Mouse (Mus musculus) cerebellum, postnatal 4 days (tissue): ENCODE measurements around the gene Cnksr1.

Experiments used
- DNase-seq, 2 experiments: peaks; one replicate each; pipeline ENCODE4 v3.0.0; 2022; ENCODE audit warnings: low spot score in 2 of 2, mixed read lengths in 1 of 2

Gene Cnksr1

GRCm38 (mm10) chr4:134252911-134253721 lies 14.9 kb upstream of the Cnksr1 start:
- DNase-seq = no peak

GRCm38 (mm10) chr4:134252131-134252910 lies 14.1 kb upstream of the Cnksr1 start:
- no peak for DNase-seq

GRCm38 (mm10) chr4:134251241-134252130 lies 13.3 kb upstream of the Cnksr1 start:
- DNase-seq = peak in 1 of 2 experiments; percentile 42

DNA sequence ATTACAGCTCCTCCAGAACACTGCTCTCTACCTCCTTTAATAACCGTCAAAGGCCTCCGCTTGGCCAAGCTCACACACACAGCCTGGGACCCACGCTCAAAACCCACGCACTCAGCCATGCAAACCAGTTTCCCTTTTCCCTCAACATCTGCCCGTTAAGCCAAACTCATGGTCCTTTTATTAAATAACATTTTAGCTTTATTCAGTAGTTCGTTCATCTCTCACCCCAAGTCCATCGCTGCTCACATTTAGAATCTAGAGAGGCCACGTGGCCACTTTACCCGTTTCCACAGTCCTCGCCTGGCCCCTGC lies 12.7 kb upstream of the Cnksr1 start:
- no peak for DNase-seq

GRCm38 (mm10) chr4:134250116-134250929 lies 12.1 kb upstream of the Cnksr1 start:
- no peak for DNase-seq

DNA sequence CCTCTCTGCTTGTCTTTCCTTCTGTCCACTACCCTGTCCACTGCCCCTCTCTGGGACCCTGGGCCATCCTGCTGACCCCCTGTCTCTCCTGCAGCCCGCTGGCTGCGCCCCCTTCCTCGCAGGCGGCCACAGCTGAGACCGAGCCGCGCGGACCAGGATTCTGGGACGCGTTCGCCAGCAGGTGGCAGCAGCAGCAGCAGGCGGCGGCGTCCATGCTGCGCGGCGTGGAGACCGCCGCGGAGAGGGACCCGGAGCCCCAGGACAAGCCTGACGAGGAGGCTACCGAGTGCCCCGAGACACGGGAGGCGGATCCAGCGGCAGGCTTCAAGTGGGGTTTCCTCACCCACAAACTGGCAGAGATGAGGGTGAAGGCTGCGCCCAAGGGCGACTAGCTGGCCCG lies 11.5 kb upstream of the Cnksr1 start:
- DNase-seq = peak; percentile 52 to 79

GRCm38 (mm10) chr4:134246719-134247258 lies 8.6 kb upstream of the Cnksr1 start, which contains the start of gene Gm30191:
Gm30191 (plus strand) TSS chr4:134246935.
- DNase-seq = peak in 1 of 2 experiments; percentile 27

DNA sequence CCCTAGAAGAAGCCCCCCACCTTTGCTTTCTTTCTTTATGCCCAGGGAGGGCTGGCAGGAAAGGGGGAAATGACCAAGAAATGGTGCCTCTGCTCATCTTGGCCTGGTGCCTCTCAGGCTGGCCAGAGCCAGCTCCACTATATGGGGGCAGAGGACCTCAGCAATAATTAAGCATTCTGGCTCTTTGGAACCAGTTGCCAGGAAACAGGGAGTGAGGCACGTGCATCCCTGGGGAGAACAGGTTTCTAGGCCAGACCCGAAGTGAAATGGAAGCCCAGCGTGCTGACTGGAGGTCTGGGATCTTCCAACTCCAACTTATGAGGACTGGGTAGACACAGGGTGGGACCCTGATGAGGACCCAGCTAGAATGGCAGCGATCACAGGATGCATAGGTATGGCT lies 8.1 kb upstream of the Cnksr1 start:
- peak in 1 of 2 experiments; percentile 30 for DNase-seq

GRCm38 (mm10) chr4:134245148-134245843 lies 7.1 kb upstream of the Cnksr1 start, which contains the start of gene Zfp593:
Zfp593 (minus strand) TSS chr4:134245592.
- DNase-seq = peak; percentile 94 to 97

- peak in 1 of 2 experiments; percentile 42 for DNase-seq
These were observed 5.5 kb upstream of the Cnksr1 start, which contains the start of gene E130218I03Rik for GRCm38 (mm10) chr4:134243516-134244250. E130218I03Rik (plus strand) TSS chr4:134243662.

GRCm38 (mm10) chr4:134238686-134239085 lies 487 bp upstream of the Cnksr1 start:
- DNase-seq = no peak

GRCm38 (mm10) chr4:134237582-134238278 lies 469 bp downstream of the Cnksr1 start:
- DNase-seq = no peak

DNA sequence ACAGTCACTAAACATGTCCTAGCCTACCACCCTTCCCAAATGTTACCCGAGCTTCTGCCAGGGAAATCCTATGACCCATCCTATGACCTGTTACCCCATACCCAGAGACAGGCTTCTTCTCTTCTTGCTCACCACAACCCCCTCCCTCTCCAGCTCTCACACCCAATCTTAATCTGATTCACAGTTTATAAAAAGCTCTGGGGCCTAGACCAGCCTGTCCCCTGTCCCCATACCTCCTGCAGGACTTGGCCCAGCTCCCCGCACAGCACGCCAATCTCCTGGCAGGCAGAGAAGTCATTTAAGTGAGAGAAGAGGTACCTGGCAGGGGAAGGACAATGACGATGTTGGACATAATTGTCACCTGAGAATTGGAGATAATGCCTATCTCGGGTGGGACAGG lies 3.3 kb downstream of the Cnksr1 start:
- DNase-seq = no peak

DNA sequence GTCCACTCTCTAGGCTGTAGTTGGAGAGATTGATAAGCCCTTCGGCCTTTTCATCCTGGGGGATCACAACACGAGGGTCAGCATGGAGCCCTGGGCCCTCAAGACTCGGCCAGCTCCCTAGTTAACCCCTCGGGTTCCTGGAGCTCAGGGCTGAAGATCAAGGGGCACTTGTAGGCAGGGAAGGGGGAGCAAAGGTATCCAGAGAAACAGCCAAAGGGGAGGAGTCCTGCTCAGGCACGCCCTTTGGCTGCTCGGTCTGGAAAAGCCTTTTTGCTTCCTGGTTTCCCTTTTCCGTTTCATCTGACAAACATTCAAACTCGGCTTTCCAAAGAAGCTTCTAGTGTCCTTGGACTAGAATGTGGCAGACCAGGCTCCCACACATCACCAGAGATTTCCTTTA lies 7.8 kb downstream of the Cnksr1 start:
- no peak for DNase-seq

- DNase-seq = no peak
These were observed 11.0 kb downstream of the Cnksr1 start, which contains the start of gene Catsper4 for GRCm38 (mm10) chr4:134227194-134227593. Catsper4 (minus strand) TSS chr4:134227383.

- DNase-seq = no peak
These were observed 15.2 kb downstream of the Cnksr1 start for GRCm38 (mm10) chr4:134222793-134223600.

GRCm38 (mm10) chr4:134206488-134207053 lies 31.6 kb downstream of the Cnksr1 start:
- DNase-seq = no peak
